Mouse (Mus musculus): ENCODE data around the gene Tmtc4. TPM values are rescaled to one million over a fixed set of nuclear protein-coding genes. Genes with fewer than 3 reads are reported as not detected.
A peak's percentile ranks its signal among the peaks of the same experiment; 100 is the strongest.

Tmtc4 gene
- polyA plus RNA-seq, 1 experiment, result 5.4 TPM

DNA sequence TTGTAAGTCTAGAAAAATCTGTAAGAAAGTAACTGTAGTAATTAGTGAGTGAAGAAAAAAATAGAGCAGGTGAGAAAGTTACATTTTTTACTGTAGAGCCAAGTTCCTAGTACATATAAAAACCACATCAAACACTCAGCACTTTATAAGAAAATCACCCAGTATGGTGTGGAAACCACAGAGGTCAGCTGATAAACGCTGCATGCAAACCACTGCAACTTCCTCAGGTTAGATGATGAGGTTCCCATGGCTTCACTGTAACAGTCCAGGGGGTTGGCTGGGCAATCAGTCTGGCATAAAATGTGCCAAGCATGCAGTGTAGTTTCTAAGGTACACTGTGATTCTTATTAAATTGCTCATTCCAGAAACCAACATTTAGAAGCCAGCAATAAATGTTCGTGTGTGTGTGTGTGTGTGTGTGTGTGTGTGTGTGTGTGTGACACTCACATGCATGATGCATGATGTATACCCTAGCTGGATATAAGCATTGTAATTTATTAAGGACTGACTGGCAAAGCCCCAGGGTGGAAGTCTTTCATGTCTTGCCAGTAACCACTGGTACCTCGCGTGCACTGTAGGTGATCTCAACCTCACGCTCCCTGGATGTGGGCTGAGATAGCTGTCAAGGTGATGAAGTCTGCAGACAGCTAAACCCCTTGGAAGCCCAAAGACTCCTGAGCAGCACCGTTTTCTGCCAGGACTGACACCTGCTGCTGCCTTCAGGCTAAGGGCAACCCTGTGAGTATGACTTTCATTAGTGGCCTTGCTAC, 32.0 kb downstream of the Tmtc4 start:
- TF ChIP-seq CTCF (IDR thresholded peaks at IDR 0.05; ENCODE audit: extremely low read depth, insufficient read length, insufficient replicate concordance, low read depth, low read length) (no peak), POLR2A (IDR thresholded peaks at IDR 0.05; ENCODE audit: low read depth, low read length) (no peak)
- peaks cover 18% of the 10 kb centered on the region for H3K36me3 ChIP-seq (ENCODE audit: control insufficient read depth, insufficient read depth, low read length)
- WGBS, result 77% methylated on average over 6 of the region's 6 CpGs

DNA sequence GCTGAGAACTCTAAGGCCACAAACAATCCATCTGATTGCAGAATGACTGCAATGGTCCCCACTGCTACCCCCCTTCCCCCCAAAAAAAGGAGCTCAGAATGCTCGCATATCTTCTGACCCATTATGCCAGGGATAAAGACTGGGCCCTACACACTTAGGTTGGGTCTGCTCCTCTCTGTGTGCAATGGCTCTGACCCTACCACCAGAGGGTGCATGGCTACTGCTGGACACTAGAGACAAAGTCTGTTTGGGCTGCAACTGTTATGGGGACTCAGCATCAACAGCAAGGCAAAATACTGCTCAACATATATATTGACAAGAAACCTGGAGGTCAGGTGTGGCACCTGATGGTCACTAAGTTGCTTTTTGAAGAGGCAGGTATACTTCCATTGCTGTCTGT, 32.9 kb downstream of the Tmtc4 start:
- Histone ChIP-seq H3K4me3 (ENCODE audit: low read depth, low read length) (no peak overlapping the region), H3K27me3 (ENCODE audit: control insufficient read depth, insufficient read depth, low read length) (no peaks in the 10 kb centered on the region), H3K36me3 (ENCODE audit: control insufficient read depth, insufficient read depth, low read length) (peaks cover 18% of the 10 kb centered on the region), H3K4me1 (ENCODE audit: control insufficient read depth, insufficient read depth, insufficient read length, low read length) (no peaks in the 10 kb centered on the region), H3K27ac (ENCODE audit: insufficient read depth, low read depth, low read length) (no peak overlapping the region)
- WGBS, result 93% methylated on average over 1 of the region's 1 CpGs
- TF ChIP-seq POLR2A (IDR thresholded peaks at IDR 0.05; ENCODE audit: low read depth, low read length) (no peak), CTCF (IDR thresholded peaks at IDR 0.05; ENCODE audit: extremely low read depth, insufficient read length, insufficient replicate concordance, low read depth, low read length) (peak; percentile 37; the same call in 1 of the 2 replicates)

More for the DNA sequence above, 32.0 kb downstream of the Tmtc4 start:
- H3K4me3 ChIP-seq (ENCODE audit: low read depth, low read length), result no peak overlapping the region
- no peaks in the 10 kb centered on the region for H3K27me3 ChIP-seq (ENCODE audit: control insufficient read depth, insufficient read depth, low read length)
- no peak overlapping the region for H3K27ac ChIP-seq (ENCODE audit: insufficient read depth, low read depth, low read length)
- H3K4me1 ChIP-seq (ENCODE audit: control insufficient read depth, insufficient read depth, insufficient read length, low read length), result no peaks in the 10 kb centered on the region

DNA sequence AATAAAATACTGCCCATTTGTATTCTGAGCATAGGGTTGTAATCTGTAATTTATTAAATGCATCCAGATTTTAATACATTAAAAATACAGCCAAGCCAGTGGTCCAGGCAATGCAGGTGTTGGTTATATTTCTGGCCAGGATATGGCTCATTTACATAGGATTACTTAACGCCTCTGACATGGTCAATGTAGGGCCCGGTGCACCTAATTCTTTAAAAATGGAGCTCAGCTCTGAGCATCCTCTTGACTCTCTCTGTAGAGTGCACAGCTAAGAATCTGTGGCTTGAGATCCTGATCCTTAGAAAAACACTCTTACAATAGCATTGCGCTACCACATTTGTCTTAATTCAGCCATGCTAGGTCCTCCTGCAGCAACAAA, 40.4 kb downstream of the Tmtc4 start:
- H3K4me3 ChIP-seq (ENCODE audit: low read depth, low read length), result no peak overlapping the region
- 66% methylated on average over 3 of the region's 3 CpGs for WGBS
- no peak overlapping the region for H3K27ac ChIP-seq (ENCODE audit: insufficient read depth, low read depth, low read length)
- no peaks in the 10 kb centered on the region for H3K4me1 ChIP-seq (ENCODE audit: control insufficient read depth, insufficient read depth, insufficient read length, low read length)
- no peaks in the 10 kb centered on the region for H3K27me3 ChIP-seq (ENCODE audit: control insufficient read depth, insufficient read depth, low read length)
- TF ChIP-seq CTCF (IDR thresholded peaks at IDR 0.05; ENCODE audit: extremely low read depth, insufficient read length, insufficient replicate concordance, low read depth, low read length), result no peak
- no peak for TF ChIP-seq POLR2A (IDR thresholded peaks at IDR 0.05; ENCODE audit: low read depth, low read length)
- H3K36me3 ChIP-seq (ENCODE audit: control insufficient read depth, insufficient read depth, low read length), result peaks cover 33% of the 10 kb centered on the region

DNA sequence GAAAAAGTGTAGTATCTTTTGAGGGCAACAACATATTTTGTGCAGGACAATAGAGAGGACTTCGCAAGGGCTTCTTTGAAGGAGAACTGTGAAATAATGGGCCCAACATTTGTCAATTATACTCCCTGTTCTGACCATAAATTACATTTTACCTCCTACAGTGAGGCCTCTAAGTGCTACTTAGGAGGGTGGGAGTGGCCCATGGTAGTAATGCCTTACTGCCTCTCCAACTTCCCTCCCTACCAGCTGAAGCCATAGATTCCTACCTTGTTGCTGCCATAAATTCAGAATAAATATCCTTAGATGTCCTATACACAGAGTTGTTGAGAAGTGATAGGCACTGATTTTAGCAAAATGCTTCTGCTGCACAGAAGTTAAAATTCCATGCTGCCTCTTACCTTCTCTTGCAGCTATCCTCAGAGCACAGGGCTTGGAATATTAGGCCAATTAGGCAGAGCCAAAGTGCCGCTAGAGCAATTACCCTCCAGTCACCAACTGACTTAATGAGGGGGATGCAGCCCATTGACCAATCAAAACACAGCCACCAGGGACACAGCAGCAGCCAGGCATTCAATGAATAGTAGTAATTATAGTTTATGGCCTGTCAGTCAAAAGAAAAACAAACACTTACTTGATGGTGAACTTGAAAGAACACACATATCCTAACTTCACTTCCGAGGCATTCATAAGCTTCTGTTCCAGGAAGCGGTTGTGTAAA, 40.9 kb downstream of the Tmtc4 start:
- WGBS, result 45% methylated on average over 4 of the region's 4 CpGs
- H3K27me3 ChIP-seq (ENCODE audit: control insufficient read depth, insufficient read depth, low read length), result no peaks in the 10 kb centered on the region
- H3K4me3 ChIP-seq (ENCODE audit: low read depth, low read length), result no peak overlapping the region
- no peaks in the 10 kb centered on the region for H3K4me1 ChIP-seq (ENCODE audit: control insufficient read depth, insufficient read depth, insufficient read length, low read length)
- no peak overlapping the region for H3K27ac ChIP-seq (ENCODE audit: insufficient read depth, low read depth, low read length)
- no peak for TF ChIP-seq POLR2A (IDR thresholded peaks at IDR 0.05; ENCODE audit: low read depth, low read length)
- TF ChIP-seq CTCF (IDR thresholded peaks at IDR 0.05; ENCODE audit: extremely low read depth, insufficient read length, insufficient replicate concordance, low read depth, low read length), result no peak
- peaks cover 32% of the 10 kb centered on the region for H3K36me3 ChIP-seq (ENCODE audit: control insufficient read depth, insufficient read depth, low read length)

DNA sequence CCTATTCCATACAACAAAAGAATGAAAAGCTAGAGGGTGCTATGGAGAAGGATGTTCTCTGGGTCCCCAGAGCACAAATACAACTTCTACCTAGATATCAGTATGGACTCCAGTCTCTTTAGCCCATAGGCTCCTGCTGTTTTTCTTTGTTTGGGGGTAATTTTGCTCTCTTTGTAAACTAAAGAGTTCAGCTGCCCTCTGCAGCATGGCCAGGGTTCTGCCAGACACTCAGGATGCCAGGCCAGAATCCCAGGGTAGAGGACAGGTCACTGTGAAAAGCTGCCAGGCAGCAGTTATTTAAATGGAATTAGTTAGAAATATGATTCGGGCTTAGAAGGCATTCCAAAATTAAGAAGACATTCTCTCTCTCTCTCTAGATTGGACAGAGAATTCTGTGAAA, 47.4 kb downstream of the Tmtc4 start:
- Histone ChIP-seq H3K36me3 (ENCODE audit: control insufficient read depth, insufficient read depth, low read length) (peaks cover 23% of the 10 kb centered on the region), H3K4me3 (ENCODE audit: low read depth, low read length) (no peak overlapping the region), H3K27me3 (ENCODE audit: control insufficient read depth, insufficient read depth, low read length) (no peaks in the 10 kb centered on the region), H3K4me1 (ENCODE audit: control insufficient read depth, insufficient read depth, insufficient read length, low read length) (no peaks in the 10 kb centered on the region), H3K27ac (ENCODE audit: insufficient read depth, low read depth, low read length) (no peak overlapping the region)
- no peak for TF ChIP-seq POLR2A (IDR thresholded peaks at IDR 0.05; ENCODE audit: low read depth, low read length)
- no peak for TF ChIP-seq CTCF (IDR thresholded peaks at IDR 0.05; ENCODE audit: extremely low read depth, insufficient read length, insufficient replicate concordance, low read depth, low read length)
- 92% methylated on average over 1 of the region's 1 CpGs for WGBS

DNA sequence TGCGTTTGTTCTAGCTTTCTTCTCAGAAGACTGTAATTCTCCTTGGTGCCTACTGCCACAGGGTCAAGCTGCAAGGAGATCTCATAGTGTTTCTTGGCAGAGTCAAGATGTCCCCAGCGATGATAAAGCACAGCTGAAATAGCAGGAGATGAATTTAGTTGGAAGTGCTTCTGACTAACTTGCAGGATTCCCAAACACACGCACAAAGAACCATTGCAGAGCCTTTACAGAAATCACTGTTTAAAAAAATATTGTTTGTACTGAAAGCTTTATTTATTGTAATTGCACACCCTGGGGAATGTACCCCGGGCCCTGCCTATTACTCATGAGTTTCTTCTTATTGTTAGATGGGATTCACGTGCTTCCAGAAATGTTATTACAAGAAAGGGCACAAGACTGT, 63.8 kb downstream of the Tmtc4 start:
- peaks cover 14% of the 10 kb centered on the region for H3K36me3 ChIP-seq (ENCODE audit: control insufficient read depth, insufficient read depth, low read length)
- H3K4me3 ChIP-seq (ENCODE audit: low read depth, low read length), result no peak overlapping the region
- H3K27ac ChIP-seq (ENCODE audit: insufficient read depth, low read depth, low read length), result no peak overlapping the region
- 82% methylated on average over 5 of the region's 5 CpGs for WGBS
- TF ChIP-seq POLR2A (IDR thresholded peaks at IDR 0.05; ENCODE audit: low read depth, low read length), result no peak
- no peaks in the 10 kb centered on the region for H3K27me3 ChIP-seq (ENCODE audit: control insufficient read depth, insufficient read depth, low read length)
- peaks cover 2% of the 10 kb centered on the region; the same call in 1 of the 2 replicates for H3K4me1 ChIP-seq (ENCODE audit: control insufficient read depth, insufficient read depth, insufficient read length, low read length)

DNA sequence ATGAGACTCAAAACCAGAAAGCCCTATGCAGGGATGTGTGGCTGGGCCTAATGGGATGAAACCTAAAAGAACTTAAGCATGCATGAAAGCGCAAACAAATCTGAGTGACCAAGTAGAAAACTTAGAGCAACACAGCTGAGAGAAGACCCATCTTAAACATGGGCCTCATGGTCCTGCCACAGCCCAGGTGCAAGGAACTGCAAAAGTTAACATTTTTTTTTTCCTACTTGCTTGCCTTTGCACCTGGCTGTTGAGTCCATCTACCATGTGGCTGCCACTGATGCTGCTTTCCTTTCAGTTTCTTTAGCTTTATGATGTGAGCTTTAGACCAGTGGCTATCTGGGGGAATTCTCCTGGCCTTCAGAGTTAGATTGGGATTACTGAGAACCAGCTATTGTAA, 66.2 kb downstream of the Tmtc4 start:
- Histone ChIP-seq H3K4me3 (ENCODE audit: low read depth, low read length) (no peak overlapping the region), H3K27me3 (ENCODE audit: control insufficient read depth, insufficient read depth, low read length) (no peaks in the 10 kb centered on the region), H3K36me3 (ENCODE audit: control insufficient read depth, insufficient read depth, low read length) (peaks cover 9% of the 10 kb centered on the region), H3K27ac (ENCODE audit: insufficient read depth, low read depth, low read length) (no peak overlapping the region), H3K4me1 (ENCODE audit: control insufficient read depth, insufficient read depth, insufficient read length, low read length) (peaks cover 2% of the 10 kb centered on the region; the same call in 1 of the 2 replicates)
- TF ChIP-seq CTCF (IDR thresholded peaks at IDR 0.05; ENCODE audit: extremely low read depth, insufficient read length, insufficient replicate concordance, low read depth, low read length) (no peak), POLR2A (IDR thresholded peaks at IDR 0.05; ENCODE audit: low read depth, low read length) (no peak)
- WGBS, result 97% methylated on average over 1 of the region's 1 CpGs
